Mouse (Mus musculus) kidney, adult 2 months (tissue): ENCODE data around the gene Usp48.

Experiments
- CTCF ChIP-seq: fragments of 200-500 bp; conservative IDR thresholded peaks from 2 replicates; pipeline ENCODE4 v1.5.1; 2011; ENCODE audit warnings: low read depth, mild to moderate bottlenecking, control low read depth, low read length, moderate library complexity, mixed read lengths; ENCODE audit not compliant: insufficient read depth, insufficient read length
- POLR2A ChIP-seq: fragments of 200-500 bp; IDR thresholded peaks from one replicate; pipeline ENCODE4 v1.6.1; 2011; ENCODE audit warnings: low read depth, low read length, control low read depth

GRCm38 (mm10) chr4:137682961-137683453, 89.5 kb downstream of the Usp48 start:
- TF ChIP-seq CTCF (peak; percentile 92), POLR2A (no peak)
